Mouse (Mus musculus): Measurements from ENCODE around the gene Ano2. TPM values are rescaled to one million over a fixed set of nuclear protein-coding genes. Genes with fewer than 3 reads are reported as not detected.

Gene Ano2
- polyA plus RNA-seq, 1 experiment from 2014 or later: 0.29 TPM

DNA sequence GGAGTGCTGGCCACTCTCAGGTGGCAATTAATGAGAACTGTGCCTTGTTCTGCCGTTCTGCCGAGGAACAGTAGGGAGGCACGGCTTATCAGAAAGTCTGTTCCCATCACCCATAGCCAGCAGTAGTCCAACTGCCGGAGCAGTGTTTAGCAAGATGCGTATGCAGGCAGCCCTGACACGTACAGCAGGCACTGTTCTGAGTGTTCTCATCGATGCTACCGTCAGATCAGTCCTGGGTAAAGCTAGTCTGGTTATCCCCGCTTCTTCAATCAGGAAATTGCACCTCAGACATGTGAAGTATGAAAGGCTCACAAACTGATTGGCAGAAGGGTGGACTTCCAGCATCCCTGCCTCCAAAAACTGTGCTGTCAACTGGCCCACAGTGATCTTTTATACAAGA is 224.2 kb downstream of the Ano2 start:
- WGBS: 77% methylated on average over 9 of the region's 9 CpGs
- H3K4me1 ChIP-seq (ENCODE audit: control insufficient read depth, insufficient read depth, low read length): no peaks in the 10 kb centered on the region
- H3K9me3 ChIP-seq (ENCODE audit: control insufficient read depth, low read length): no peaks in the 10 kb centered on the region
- H3K27me3 ChIP-seq (ENCODE audit: control insufficient read depth, insufficient read depth, low read length): no peaks in the 10 kb centered on the region
- H3K36me3 ChIP-seq (ENCODE audit: control insufficient read depth, insufficient read depth, low read length): no peaks in the 10 kb centered on the region
- ATAC-seq (ENCODE audit: insufficient read depth, low FRiP score, low TSS enrichment): no peak
- no peak overlapping the region for H3K9ac ChIP-seq (ENCODE audit: low read length)
- H3K4me2 ChIP-seq (ENCODE audit: low read depth): no peak overlapping the region
- no peak overlapping the region for H3K4me3 ChIP-seq (ENCODE audit: low read depth, low read length)
- no peak overlapping the region for H3K27ac ChIP-seq (ENCODE audit: low read depth, low read length)
- DNase-seq (ENCODE audit: low spot score): no peak

DNA sequence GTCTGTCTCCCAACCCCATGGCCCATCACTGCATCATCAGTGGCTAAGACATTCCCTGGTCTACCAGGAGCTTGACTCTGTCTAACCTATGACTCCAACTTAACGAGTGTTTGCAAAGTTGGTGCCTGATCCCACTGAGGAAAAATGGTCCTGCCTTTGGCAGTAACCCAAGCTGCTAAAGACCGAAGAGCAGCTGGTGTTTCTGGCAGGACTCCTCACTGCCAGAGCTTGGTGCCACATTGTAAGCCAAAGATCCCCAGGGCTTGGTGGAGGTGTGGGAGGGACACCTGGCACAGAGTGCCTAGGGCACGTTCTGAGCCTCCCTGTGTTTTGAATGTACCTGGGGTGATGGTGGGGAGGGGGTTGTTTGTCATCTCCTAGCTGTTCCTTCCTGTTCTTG is 232.5 kb downstream of the Ano2 start:
- Histone ChIP-seq H3K4me1 (ENCODE audit: control insufficient read depth, insufficient read depth, low read length) (no peaks in the 10 kb centered on the region), H3K27me3 (ENCODE audit: control insufficient read depth, insufficient read depth, low read length) (no peaks in the 10 kb centered on the region), H3K4me3 (ENCODE audit: low read depth, low read length) (no peak overlapping the region), H3K9me3 (ENCODE audit: control insufficient read depth, low read length) (no peaks in the 10 kb centered on the region), H3K27ac (ENCODE audit: low read depth, low read length) (no peak overlapping the region), H3K36me3 (ENCODE audit: control insufficient read depth, insufficient read depth, low read length) (no peaks in the 10 kb centered on the region), H3K4me2 (ENCODE audit: low read depth) (no peak overlapping the region), H3K9ac (ENCODE audit: low read length) (no peak overlapping the region)
- no peak for ATAC-seq (ENCODE audit: insufficient read depth, low FRiP score, low TSS enrichment)
- no peak for DNase-seq (ENCODE audit: low spot score)
- 71% methylated on average over 3 of the region's 3 CpGs for WGBS

GRCm38 (mm10) chr6:125924979-125925378 is 234.8 kb downstream of the Ano2 start:
- Histone ChIP-seq H3K4me3 (ENCODE audit: low read depth, low read length) (no peak overlapping the region), H3K4me2 (ENCODE audit: low read depth) (no peak overlapping the region), H3K27ac (ENCODE audit: low read depth, low read length) (no peak overlapping the region), H3K27me3 (ENCODE audit: control insufficient read depth, insufficient read depth, low read length) (no peaks in the 10 kb centered on the region), H3K9me3 (ENCODE audit: control insufficient read depth, low read length) (no peaks in the 10 kb centered on the region), H3K9ac (ENCODE audit: low read length) (no peak overlapping the region), H3K36me3 (ENCODE audit: control insufficient read depth, insufficient read depth, low read length) (no peaks in the 10 kb centered on the region), H3K4me1 (ENCODE audit: control insufficient read depth, insufficient read depth, low read length) (no peaks in the 10 kb centered on the region)
- DNase-seq (ENCODE audit: low spot score) (no peak), ATAC-seq (ENCODE audit: insufficient read depth, low FRiP score, low TSS enrichment) (no peak)
- 68% methylated on average over 2 of the region's 2 CpGs for WGBS

GRCm38 (mm10) chr6:125925861-125926260 is 235.6 kb downstream of the Ano2 start:
- no peaks in the 10 kb centered on the region for H3K27me3 ChIP-seq (ENCODE audit: control insufficient read depth, insufficient read depth, low read length)
- no peak overlapping the region for H3K4me2 ChIP-seq (ENCODE audit: low read depth)
- ATAC-seq (ENCODE audit: insufficient read depth, low FRiP score, low TSS enrichment) (no peak), DNase-seq (ENCODE audit: low spot score) (no peak)
- H3K36me3 ChIP-seq (ENCODE audit: control insufficient read depth, insufficient read depth, low read length): no peaks in the 10 kb centered on the region
- H3K9ac ChIP-seq (ENCODE audit: low read length): no peak overlapping the region
- no peak overlapping the region for H3K4me3 ChIP-seq (ENCODE audit: low read depth, low read length)
- H3K9me3 ChIP-seq (ENCODE audit: control insufficient read depth, low read length): no peaks in the 10 kb centered on the region
- 97% methylated on average over 3 of the region's 3 CpGs for WGBS
- no peaks in the 10 kb centered on the region for H3K4me1 ChIP-seq (ENCODE audit: control insufficient read depth, insufficient read depth, low read length)
- H3K27ac ChIP-seq (ENCODE audit: low read depth, low read length): no peak overlapping the region

DNA sequence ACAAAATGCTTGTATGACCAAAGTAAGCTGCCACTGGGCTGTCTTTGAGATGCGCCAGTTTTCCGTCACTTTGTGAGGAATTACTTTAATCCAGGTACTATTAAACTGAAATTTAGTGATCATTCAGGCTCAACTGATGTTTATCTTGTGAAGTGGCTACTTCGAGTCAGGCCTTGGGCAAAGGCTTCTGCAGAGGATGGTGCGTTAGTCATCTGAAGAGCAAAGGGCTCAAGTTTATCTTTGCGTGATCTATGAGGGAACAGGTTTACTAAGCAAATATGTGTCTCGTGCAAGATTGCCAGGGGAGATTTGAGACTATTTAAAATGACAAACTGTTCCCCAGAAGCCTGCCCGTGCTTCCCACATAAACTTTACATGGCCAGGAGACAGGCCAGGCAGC is 241.7 kb downstream of the Ano2 start:
- ATAC-seq (ENCODE audit: insufficient read depth, low FRiP score, low TSS enrichment) (no peak), DNase-seq (ENCODE audit: low spot score) (no peak)
- Histone ChIP-seq H3K36me3 (ENCODE audit: control insufficient read depth, insufficient read depth, low read length) (no peaks in the 10 kb centered on the region), H3K4me3 (ENCODE audit: low read depth, low read length) (no peak overlapping the region), H3K9ac (ENCODE audit: low read length) (no peak overlapping the region), H3K27me3 (ENCODE audit: control insufficient read depth, insufficient read depth, low read length) (no peaks in the 10 kb centered on the region), H3K4me2 (ENCODE audit: low read depth) (no peak overlapping the region), H3K27ac (ENCODE audit: low read depth, low read length) (no peak overlapping the region), H3K9me3 (ENCODE audit: control insufficient read depth, low read length) (no peaks in the 10 kb centered on the region), H3K4me1 (ENCODE audit: control insufficient read depth, insufficient read depth, low read length) (no peaks in the 10 kb centered on the region)
- WGBS: 78% methylated on average over 7 of the region's 7 CpGs

- H3K27me3 ChIP-seq (ENCODE audit: control insufficient read depth, insufficient read depth, low read length): no peaks in the 10 kb centered on the region
- H3K36me3 ChIP-seq (ENCODE audit: control insufficient read depth, insufficient read depth, low read length): no peaks in the 10 kb centered on the region
- H3K27ac ChIP-seq (ENCODE audit: low read depth, low read length): no peak overlapping the region
- H3K9me3 ChIP-seq (ENCODE audit: control insufficient read depth, low read length): no peaks in the 10 kb centered on the region
- 25% methylated on average over 3 of the region's 3 CpGs for WGBS
- no peak for ATAC-seq (ENCODE audit: insufficient read depth, low FRiP score, low TSS enrichment)
- no peaks in the 10 kb centered on the region for H3K4me1 ChIP-seq (ENCODE audit: control insufficient read depth, insufficient read depth, low read length)
- no peak overlapping the region for H3K4me2 ChIP-seq (ENCODE audit: low read depth)
- no peak overlapping the region for H3K9ac ChIP-seq (ENCODE audit: low read length)
- H3K4me3 ChIP-seq (ENCODE audit: low read depth, low read length): no peak overlapping the region
- DNase-seq (ENCODE audit: low spot score): peak; percentile 48
Measured at GRCm38 (mm10) chr6:125954965-125955364, 264.7 kb downstream of the Ano2 start.

- Histone ChIP-seq H3K4me2 (ENCODE audit: low read depth) (no peak overlapping the region), H3K27me3 (ENCODE audit: control insufficient read depth, insufficient read depth, low read length) (no peaks in the 10 kb centered on the region), H3K27ac (ENCODE audit: low read depth, low read length) (no peak overlapping the region), H3K36me3 (ENCODE audit: control insufficient read depth, insufficient read depth, low read length) (no peaks in the 10 kb centered on the region), H3K4me3 (ENCODE audit: low read depth, low read length) (no peak overlapping the region), H3K4me1 (ENCODE audit: control insufficient read depth, insufficient read depth, low read length) (no peaks in the 10 kb centered on the region), H3K9ac (ENCODE audit: low read length) (no peak overlapping the region), H3K9me3 (ENCODE audit: control insufficient read depth, low read length) (no peaks in the 10 kb centered on the region)
- DNase-seq (ENCODE audit: low spot score) (no peak), ATAC-seq (ENCODE audit: insufficient read depth, low FRiP score, low TSS enrichment) (no peak)
Measured at GRCm38 (mm10) chr6:125973551-125973950, 283.3 kb downstream of the Ano2 start.

DNA sequence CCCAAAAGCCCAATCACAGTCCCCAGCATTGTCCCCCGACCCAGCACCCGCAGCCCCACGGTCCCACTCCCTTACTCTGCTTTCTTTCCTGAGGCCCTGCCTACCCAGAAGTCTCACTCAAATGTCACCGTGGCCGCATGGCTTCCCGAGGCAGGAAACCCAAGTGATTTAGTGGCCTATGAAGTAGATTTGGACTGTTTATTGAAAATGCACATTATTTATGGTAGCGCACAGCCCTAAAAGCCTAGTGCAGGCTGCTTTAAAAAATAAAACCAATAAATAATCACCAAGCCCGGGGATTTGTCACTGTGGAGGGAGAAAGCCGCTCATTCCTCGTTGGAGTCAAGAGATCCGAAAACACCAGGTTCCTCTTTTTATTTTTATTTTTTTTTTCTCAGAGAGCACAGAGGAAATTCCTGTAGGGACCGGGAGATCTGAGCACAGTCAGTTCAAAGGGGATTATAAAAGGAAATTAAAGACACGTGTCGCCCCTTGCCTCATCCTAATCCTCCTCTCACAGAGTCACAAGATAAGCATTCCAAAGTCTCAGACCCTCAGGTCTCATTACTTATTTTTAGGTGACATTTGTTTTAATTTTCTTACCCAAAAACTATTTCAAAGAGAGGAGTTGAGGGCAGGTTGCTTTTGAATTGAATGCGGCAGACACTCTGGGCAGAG is 285.7 kb downstream of the Ano2 start:
- Histone ChIP-seq H3K4me2 (ENCODE audit: low read depth) (no peak overlapping the region), H3K4me1 (ENCODE audit: control insufficient read depth, insufficient read depth, low read length) (no peaks in the 10 kb centered on the region), H3K27me3 (ENCODE audit: control insufficient read depth, insufficient read depth, low read length) (no peaks in the 10 kb centered on the region), H3K9ac (ENCODE audit: low read length) (no peak overlapping the region), H3K9me3 (ENCODE audit: control insufficient read depth, low read length) (no peaks in the 10 kb centered on the region), H3K4me3 (ENCODE audit: low read depth, low read length) (no peak overlapping the region), H3K36me3 (ENCODE audit: control insufficient read depth, insufficient read depth, low read length) (no peaks in the 10 kb centered on the region), H3K27ac (ENCODE audit: low read depth, low read length) (no peak overlapping the region)
- ATAC-seq (ENCODE audit: insufficient read depth, low FRiP score, low TSS enrichment): no peak
- 60% methylated on average over 15 of the region's 15 CpGs for WGBS
- DNase-seq (ENCODE audit: low spot score): no peak

GRCm38 (mm10) chr6:125979601-125980000 is 289.4 kb downstream of the Ano2 start:
- Histone ChIP-seq H3K4me1 (ENCODE audit: control insufficient read depth, insufficient read depth, low read length) (no peaks in the 10 kb centered on the region), H3K4me3 (ENCODE audit: low read depth, low read length) (no peak overlapping the region), H3K9ac (ENCODE audit: low read length) (no peak overlapping the region), H3K4me2 (ENCODE audit: low read depth) (no peak overlapping the region), H3K27me3 (ENCODE audit: control insufficient read depth, insufficient read depth, low read length) (no peaks in the 10 kb centered on the region), H3K9me3 (ENCODE audit: control insufficient read depth, low read length) (no peaks in the 10 kb centered on the region), H3K27ac (ENCODE audit: low read depth, low read length) (no peak overlapping the region), H3K36me3 (ENCODE audit: control insufficient read depth, insufficient read depth, low read length) (no peaks in the 10 kb centered on the region)
- DNase-seq (ENCODE audit: low spot score) (no peak), ATAC-seq (ENCODE audit: insufficient read depth, low FRiP score, low TSS enrichment) (no peak)
- WGBS: 92% methylated on average over 5 of the region's 5 CpGs

Data from neural tube, embryonic 11.5 days (tissue).